Mouse (Mus musculus): ENCODE data around the gene Ajap1. TPM values are rescaled to one million over a fixed set of nuclear protein-coding genes. Genes with fewer than 3 reads are reported as not detected.

Ajap1 gene
- total and polyA plus RNA-seq, 3 experiments: 0.26 to 0.27 TPM; not detected in 1

- H3K9ac ChIP-seq (ENCODE audit: low read depth, low read length): no peak overlapping the region
Observed at GRCm38 (mm10) chr4:153368620-153369159, 113.9 kb downstream of the Ajap1 start.

GRCm38 (mm10) chr4:153360868-153361545, 121.6 kb downstream of the Ajap1 start:
- no peaks in the 10 kb centered on the region for H3K4me1 ChIP-seq (ENCODE audit: control insufficient read depth, insufficient read depth, low read length)
- H3K4me3 ChIP-seq: no peak overlapping the region
- H3K27ac ChIP-seq: no peak overlapping the region
- H3K27me3 ChIP-seq (ENCODE audit: control insufficient read depth, insufficient read depth, low read length): no peaks in the 10 kb centered on the region
- 41% methylated on average over 13 of the region's 13 CpGs for WGBS
- no peak overlapping the region for H3K9ac ChIP-seq (ENCODE audit: low read depth, low read length)
- H3K36me3 ChIP-seq (ENCODE audit: control insufficient read depth, insufficient read depth, low read length): no peaks in the 10 kb centered on the region
- no peaks in the 10 kb centered on the region for H3K79me2 ChIP-seq (replicated peaks; ENCODE audit: control insufficient read depth, insufficient read depth, low read length)
- DNase-seq: no peak
- TF ChIP-seq CTCF (IDR thresholded peaks at IDR 0.05) (no peak), POLR2A (IDR thresholded peaks at IDR 0.05; ENCODE audit: insufficient read depth, low read depth, low read length) (no peak), EP300 (IDR thresholded peaks at IDR 0.05; ENCODE audit: insufficient read depth, low read depth, low read length) (no peak)
- intact Hi-C loops (cut with DNase I): no loop called here

More at GRCm38 (mm10) chr4:153368620-153369159, 113.9 kb downstream of the Ajap1 start:
- H3K4me3 ChIP-seq: no peak overlapping the region
- H3K36me3 ChIP-seq (ENCODE audit: control insufficient read depth, insufficient read depth, low read length): no peaks in the 10 kb centered on the region
- H3K79me2 ChIP-seq (replicated peaks; ENCODE audit: control insufficient read depth, insufficient read depth, low read length): no peaks in the 10 kb centered on the region
- no peak for DNase-seq
- no peak overlapping the region for H3K27ac ChIP-seq
- H3K27me3 ChIP-seq (ENCODE audit: control insufficient read depth, insufficient read depth, low read length): no peaks in the 10 kb centered on the region
- no peaks in the 10 kb centered on the region for H3K4me1 ChIP-seq (ENCODE audit: control insufficient read depth, insufficient read depth, low read length)
- TF ChIP-seq EP300 (IDR thresholded peaks at IDR 0.05; ENCODE audit: insufficient read depth, low read depth, low read length): no peak
- intact Hi-C loops (cut with DNase I): no loop called here
- 49% methylated on average over 10 of the region's 10 CpGs for WGBS

- TF ChIP-seq EP300 (IDR thresholded peaks at IDR 0.05; ENCODE audit: insufficient read depth, low read depth, low read length) (no peak), CTCF (IDR thresholded peaks at IDR 0.05) (no peak), POLR2A (IDR thresholded peaks at IDR 0.05; ENCODE audit: insufficient read depth, low read depth, low read length) (no peak)
- intact Hi-C loops (cut with DNase I): no loop called here
- Histone ChIP-seq H3K79me2 (replicated peaks; ENCODE audit: control insufficient read depth, insufficient read depth, low read length) (no peaks in the 10 kb centered on the region), H3K4me3 (no peak overlapping the region), H3K27ac (no peak overlapping the region), H3K36me3 (ENCODE audit: control insufficient read depth, insufficient read depth, low read length) (no peaks in the 10 kb centered on the region), H3K27me3 (ENCODE audit: control insufficient read depth, insufficient read depth, low read length) (no peaks in the 10 kb centered on the region), H3K9ac (ENCODE audit: low read depth, low read length) (no peak overlapping the region), H3K4me1 (ENCODE audit: control insufficient read depth, insufficient read depth, low read length) (no peaks in the 10 kb centered on the region)
- DNase-seq: no peak
- WGBS: 51% methylated on average over 7 of the region's 7 CpGs
Observed at GRCm38 (mm10) chr4:153358243-153358550, 124.4 kb downstream of the Ajap1 start.

- H3K4me1 ChIP-seq (ENCODE audit: control insufficient read depth, insufficient read depth, low read length): no peaks in the 10 kb centered on the region
- no peak overlapping the region for H3K4me3 ChIP-seq
- peak in 1 of 2 experiments; percentile 24 for DNase-seq
- H3K36me3 ChIP-seq (ENCODE audit: control insufficient read depth, insufficient read depth, low read length): no peaks in the 10 kb centered on the region
- H3K27me3 ChIP-seq (ENCODE audit: control insufficient read depth, insufficient read depth, low read length): no peaks in the 10 kb centered on the region
- WGBS: 43% methylated on average over 9 of the region's 9 CpGs
- no peak overlapping the region for H3K9ac ChIP-seq (ENCODE audit: low read depth, low read length)
- intact Hi-C loops (cut with DNase I): no loop called here
- H3K27ac ChIP-seq: no peak overlapping the region
- H3K79me2 ChIP-seq (replicated peaks; ENCODE audit: control insufficient read depth, insufficient read depth, low read length): no peaks in the 10 kb centered on the region
- TF ChIP-seq POLR2A (IDR thresholded peaks at IDR 0.05; ENCODE audit: insufficient read depth, low read depth, low read length): no peak
- TF ChIP-seq CTCF (IDR thresholded peaks at IDR 0.05): no peak
- no peak for TF ChIP-seq EP300 (IDR thresholded peaks at IDR 0.05; ENCODE audit: insufficient read depth, low read depth, low read length)
Observed at GRCm38 (mm10) chr4:153357539-153358242, 124.9 kb downstream of the Ajap1 start.

- H3K27ac ChIP-seq: no peak overlapping the region
- no peaks in the 10 kb centered on the region for H3K79me2 ChIP-seq (replicated peaks; ENCODE audit: control insufficient read depth, insufficient read depth, low read length)
- 79% methylated on average over 4 of the region's 4 CpGs for WGBS
Observed at GRCm38 (mm10) chr4:153356236-153356635, 126.4 kb downstream of the Ajap1 start.

GRCm38 (mm10) chr4:153344999-153345398, 137.6 kb downstream of the Ajap1 start:
- no peaks in the 10 kb centered on the region for H3K27me3 ChIP-seq (ENCODE audit: control insufficient read depth, insufficient read depth, low read length)
- H3K79me2 ChIP-seq (replicated peaks; ENCODE audit: control insufficient read depth, insufficient read depth, low read length): no peaks in the 10 kb centered on the region
- intact Hi-C loops (cut with DNase I): no loop called here
- no peaks in the 10 kb centered on the region for H3K36me3 ChIP-seq (ENCODE audit: control insufficient read depth, insufficient read depth, low read length)
- 97% methylated on average over 3 of the region's 3 CpGs for WGBS
- DNase-seq: no peak
- no peak overlapping the region for H3K27ac ChIP-seq
- no peak overlapping the region for H3K4me3 ChIP-seq
- H3K4me1 ChIP-seq (ENCODE audit: control insufficient read depth, insufficient read depth, low read length): no peaks in the 10 kb centered on the region
- no peak for TF ChIP-seq EP300 (IDR thresholded peaks at IDR 0.05; ENCODE audit: insufficient read depth, low read depth, low read length)
- TF ChIP-seq POLR2A (IDR thresholded peaks at IDR 0.05; ENCODE audit: insufficient read depth, low read depth, low read length): no peak
- TF ChIP-seq CTCF (IDR thresholded peaks at IDR 0.05): no peak
- H3K9ac ChIP-seq (ENCODE audit: low read depth, low read length): no peak overlapping the region

More at GRCm38 (mm10) chr4:153356236-153356635, 126.4 kb downstream of the Ajap1 start:
- no peak for DNase-seq
- H3K27me3 ChIP-seq (ENCODE audit: control insufficient read depth, insufficient read depth, low read length): no peaks in the 10 kb centered on the region
- no peaks in the 10 kb centered on the region for H3K4me1 ChIP-seq (ENCODE audit: control insufficient read depth, insufficient read depth, low read length)
- no peak overlapping the region for H3K9ac ChIP-seq (ENCODE audit: low read depth, low read length)
- H3K36me3 ChIP-seq (ENCODE audit: control insufficient read depth, insufficient read depth, low read length): no peaks in the 10 kb centered on the region
- intact Hi-C loops (cut with DNase I): no loop called here
- TF ChIP-seq EP300 (IDR thresholded peaks at IDR 0.05; ENCODE audit: insufficient read depth, low read depth, low read length) (no peak), CTCF (IDR thresholded peaks at IDR 0.05) (no peak), POLR2A (IDR thresholded peaks at IDR 0.05; ENCODE audit: insufficient read depth, low read depth, low read length) (no peak)
- no peak overlapping the region for H3K4me3 ChIP-seq
